Mouse (Mus musculus) hindbrain, embryonic 16.5 days (tissue): ENCODE data around the gene Nrxn1. TPM values are rescaled to one million over a fixed set of nuclear protein-coding genes. Genes with fewer than 3 reads are reported as not detected.
A peak's percentile ranks its signal among the peaks of the same experiment; 100 is the strongest.

Experiments
- ATAC-seq: fragments of 200-750 bp; cut with Nextera tagmentation; 2 replicates; pipeline ENCODE4 v1.8.0; 2017; ENCODE audit warnings: moderate TSS enrichment, moderate library complexity
- H3K27ac ChIP-seq: fragments of 300-500 bp; sonication (generic); 2 replicates; pipeline ENCODE4 v1.5.1; 2014; ENCODE audit warnings: low read depth, mild to moderate bottlenecking, control low read depth, low read length, moderate library complexity
- H3K27me3 ChIP-seq: fragments of 300-500 bp; sonication (generic); replicated peaks from 2 replicates; pipeline ENCODE4 v1.6.1; 2014; ENCODE audit warnings: low read length; ENCODE audit not compliant: control insufficient read depth, insufficient read depth
- H3K36me3 ChIP-seq: fragments of 300-500 bp; sonication (generic); 2 replicates; pipeline ENCODE4 v1.6.1; 2014; ENCODE audit warnings: mild to moderate bottlenecking, low read length, moderate library complexity, mixed read lengths; ENCODE audit not compliant: control insufficient read depth, insufficient read depth
- H3K4me1 ChIP-seq: fragments of 300-500 bp; sonication (generic); 2 replicates; pipeline ENCODE4 v1.6.1; 2014; ENCODE audit warnings: low read depth, low read length; ENCODE audit not compliant: control insufficient read depth, insufficient read depth
- H3K4me2 ChIP-seq: fragments of 300-500 bp; sonication (generic); 2 replicates; pipeline ENCODE4 v1.6.1; 2014; ENCODE audit warnings: mild to moderate bottlenecking, low read length, control low read depth, moderate library complexity
- H3K4me3 ChIP-seq: fragments of 300-500 bp; sonication (generic); 2 replicates; pipeline ENCODE4 v1.5.1; 2014; ENCODE audit warnings: mild to moderate bottlenecking, low read length, control low read depth, moderate library complexity
- H3K9ac ChIP-seq: fragments of 300-500 bp; sonication (generic); 2 replicates; pipeline ENCODE4 v1.6.1; 2014; ENCODE audit warnings: low read depth, mild to moderate bottlenecking, control low read depth, low read length, moderate library complexity
- H3K9me3 ChIP-seq: fragments of 300-500 bp; sonication (generic); 2 replicates; pipeline ENCODE4 v1.6.1; 2014; ENCODE audit warnings: mild to moderate bottlenecking, low read length, moderate library complexity; ENCODE audit not compliant: control insufficient read depth
- WGBS: fragments of 180-500 bp; shearing (Covaris S2); extraction: QIAGEN DNeasy Blood & Tissue Kit; methylation state at CpG from one replicate; pipeline ENCODE4 v1.1.7; 2014; 5-methylcytosine and 5-hydroxymethylcytosine counted together
- polyA plus RNA-seq: library from polyadenylated mRNA; unstranded; fragments of >200 nt; fragmentation: Nextera tagmentation; extraction: Ambion mirVana; gene quantifications from 2 replicates; pipeline ENCODE4 v1.2.1, GENCODE M21; 2015

The Nrxn1 gene
- polyA plus RNA-seq, 1 experiment from 2014 or later: 250 TPM

DNA sequence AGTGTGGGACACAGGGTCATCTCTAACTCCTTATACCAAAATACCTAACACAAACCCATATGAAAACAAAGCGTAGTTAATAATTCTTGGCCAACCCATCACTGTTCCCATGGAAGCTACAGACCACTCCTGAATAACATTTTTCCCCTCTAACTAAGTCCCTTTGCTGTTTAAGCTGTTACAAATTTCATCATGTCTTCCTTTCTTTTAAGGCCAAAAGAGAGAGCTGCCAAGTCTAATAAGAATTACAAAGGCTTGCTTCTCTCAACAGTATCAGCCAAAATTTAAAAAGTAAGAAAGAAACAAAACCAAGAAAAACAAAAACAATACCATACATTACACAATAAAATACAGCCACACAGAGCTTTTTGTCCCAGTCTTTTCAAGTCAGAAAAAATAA, 6.5 kb downstream of the Nrxn1 start:
- peaks cover 16% of the 10 kb centered on the region for H3K36me3 ChIP-seq
- H3K27me3 ChIP-seq: no peaks in the 10 kb centered on the region
- H3K4me2 ChIP-seq: peak overlapping the region; percentile 58
- WGBS: 42% methylated on average over 1 of the region's 1 CpGs
- no peak overlapping the region for H3K27ac ChIP-seq
- no peak overlapping the region for H3K9ac ChIP-seq
- peak overlapping the region; percentile 34 for H3K4me3 ChIP-seq
- peaks cover 10% of the 10 kb centered on the region for H3K4me1 ChIP-seq
- ATAC-seq: no peak
- peaks cover 10% of the 10 kb centered on the region for H3K9me3 ChIP-seq

DNA sequence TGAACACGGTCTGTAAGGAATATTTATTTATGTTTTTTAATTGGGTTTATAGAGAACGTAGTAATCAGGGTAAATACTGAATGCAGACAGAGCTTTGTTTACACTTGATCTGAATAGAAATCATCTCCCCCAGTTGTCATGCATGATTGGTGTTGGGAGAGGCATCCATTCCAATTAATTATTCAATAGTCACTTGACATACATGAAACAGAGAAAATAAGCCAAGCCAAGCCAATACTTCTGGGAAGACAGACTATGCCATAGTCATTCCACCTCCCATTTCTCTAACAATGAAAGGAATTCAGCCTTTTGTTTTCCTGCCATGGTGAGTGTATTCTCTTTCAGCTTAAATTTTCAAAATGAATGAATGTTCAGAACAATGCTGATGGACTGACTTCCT, 7.5 kb downstream of the Nrxn1 start:
- Histone ChIP-seq H3K4me2 (peak overlapping the region; percentile 55), H3K9me3 (peaks cover 10% of the 10 kb centered on the region), H3K27ac (no peak overlapping the region), H3K27me3 (no peaks in the 10 kb centered on the region), H3K4me1 (peaks cover 10% of the 10 kb centered on the region), H3K4me3 (peak overlapping the region; percentile 29), H3K36me3 (peaks cover 16% of the 10 kb centered on the region), H3K9ac (no peak overlapping the region)
- WGBS: 35% methylated on average over 2 of the region's 2 CpGs
- no peak for ATAC-seq

DNA sequence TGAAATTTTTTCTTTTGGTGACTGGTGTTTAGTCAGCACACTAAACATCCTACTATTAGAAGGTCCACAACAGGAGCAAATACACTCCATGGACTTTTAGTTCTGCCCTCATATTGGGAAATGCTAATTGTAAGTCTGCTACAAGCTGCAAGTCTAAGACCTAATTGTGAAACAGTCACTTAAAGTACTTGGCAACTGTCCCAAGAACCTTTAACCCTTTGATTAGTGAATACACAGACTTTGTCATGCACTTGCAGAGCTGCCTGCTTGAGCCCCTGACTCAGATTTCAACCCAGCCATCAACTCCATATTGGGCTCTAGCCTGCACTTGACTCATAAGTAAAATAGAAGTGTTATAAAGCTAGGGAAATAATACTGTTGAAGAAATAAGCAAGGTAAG, 13.8 kb downstream of the Nrxn1 start:
- Histone ChIP-seq H3K4me1 (peaks cover 3% of the 10 kb centered on the region; the same call in 1 of the 2 replicates), H3K27ac (no peak overlapping the region), H3K9ac (no peak overlapping the region), H3K36me3 (no peaks in the 10 kb centered on the region), H3K9me3 (no peaks in the 10 kb centered on the region), H3K27me3 (no peaks in the 10 kb centered on the region), H3K4me3 (no peak overlapping the region), H3K4me2 (no peak overlapping the region)
- ATAC-seq: no peak

DNA sequence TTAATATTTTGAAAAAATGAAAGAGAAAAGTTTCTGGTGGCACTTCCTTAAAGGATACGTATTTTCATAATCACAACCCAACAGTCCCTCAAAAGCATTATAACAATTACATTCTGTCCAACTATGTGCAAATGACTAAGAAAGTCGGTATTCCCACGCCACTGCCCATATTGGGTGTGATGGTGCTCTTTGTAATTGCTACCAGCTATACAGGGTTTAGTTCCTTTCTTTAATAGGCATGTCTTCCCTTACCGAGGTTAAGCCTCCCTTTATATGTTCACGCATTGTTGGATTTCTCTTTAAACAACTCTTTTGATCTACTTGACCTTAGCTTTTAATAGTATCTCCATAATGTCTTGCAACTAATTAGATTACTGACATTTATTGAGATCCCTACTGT, 18.1 kb downstream of the Nrxn1 start:
- 48% methylated on average over 5 of the region's 5 CpGs for WGBS
- no peak overlapping the region for H3K27ac ChIP-seq
- H3K4me1 ChIP-seq: peaks cover 3% of the 10 kb centered on the region; the same call in 1 of the 2 replicates
- H3K36me3 ChIP-seq: no peaks in the 10 kb centered on the region
- no peak overlapping the region for H3K4me3 ChIP-seq
- H3K27me3 ChIP-seq: no peaks in the 10 kb centered on the region
- H3K4me2 ChIP-seq: no peak overlapping the region
- H3K9me3 ChIP-seq: no peaks in the 10 kb centered on the region
- no peak overlapping the region for H3K9ac ChIP-seq
- ATAC-seq: no peak

DNA sequence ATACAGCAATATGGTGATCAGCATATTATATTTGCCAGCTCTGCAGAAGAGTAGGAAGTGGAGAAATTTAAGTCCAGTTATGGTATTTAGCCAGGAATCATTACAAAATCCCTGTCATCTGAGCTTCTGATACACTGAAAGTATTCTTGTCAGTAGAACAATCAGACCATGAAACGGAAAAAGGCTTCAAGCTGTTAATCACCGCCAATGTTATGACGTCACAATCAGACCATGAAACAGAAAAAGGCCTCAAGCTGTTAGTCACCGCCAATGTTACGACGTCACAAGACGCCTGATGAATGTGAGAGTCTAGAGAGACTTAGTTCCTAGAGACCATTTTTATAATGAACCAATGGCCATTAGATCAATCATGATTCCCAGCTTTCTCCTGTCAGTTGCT, 59.4 kb downstream of the Nrxn1 start:
- 44% methylated on average over 7 of the region's 7 CpGs for WGBS
- Histone ChIP-seq H3K9me3 (no peaks in the 10 kb centered on the region), H3K4me2 (no peak overlapping the region), H3K27ac (no peak overlapping the region), H3K9ac (no peak overlapping the region), H3K4me3 (no peak overlapping the region), H3K27me3 (no peaks in the 10 kb centered on the region), H3K36me3 (no peaks in the 10 kb centered on the region), H3K4me1 (no peaks in the 10 kb centered on the region)
- ATAC-seq: no peak

DNA sequence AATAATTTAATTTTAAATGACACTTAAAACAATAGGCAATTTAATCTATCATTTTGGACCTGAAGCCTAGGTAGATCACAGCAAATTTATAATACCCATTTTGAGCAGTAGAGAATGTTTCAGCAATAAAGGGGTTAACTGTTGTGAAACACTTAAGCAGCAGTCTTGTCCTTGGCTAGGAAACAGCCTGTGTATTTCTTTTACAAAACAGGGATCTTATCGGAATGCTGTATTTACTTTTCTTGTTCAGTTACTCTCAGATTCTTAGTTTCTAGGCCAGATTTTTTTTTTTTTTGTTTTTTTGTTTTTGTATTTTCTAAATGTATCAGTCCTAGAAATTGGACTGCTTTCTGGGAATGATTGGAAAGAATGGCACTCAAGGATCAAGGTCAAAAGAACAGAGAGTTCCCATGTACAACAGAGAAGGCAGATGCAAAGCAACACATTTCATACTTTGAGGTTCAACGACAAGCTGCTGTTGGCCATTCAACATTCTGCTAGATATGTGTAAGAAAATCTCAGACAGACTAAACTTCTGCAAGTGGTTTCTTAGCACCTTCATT, 67.7 kb downstream of the Nrxn1 start:
- Histone ChIP-seq H3K4me1 (no peaks in the 10 kb centered on the region), H3K9me3 (no peaks in the 10 kb centered on the region), H3K4me3 (no peak overlapping the region), H3K36me3 (no peaks in the 10 kb centered on the region), H3K4me2 (no peak overlapping the region), H3K9ac (no peak overlapping the region), H3K27ac (no peak overlapping the region), H3K27me3 (no peaks in the 10 kb centered on the region)
- 56% methylated on average over 2 of the region's 2 CpGs for WGBS
- ATAC-seq: no peak

DNA sequence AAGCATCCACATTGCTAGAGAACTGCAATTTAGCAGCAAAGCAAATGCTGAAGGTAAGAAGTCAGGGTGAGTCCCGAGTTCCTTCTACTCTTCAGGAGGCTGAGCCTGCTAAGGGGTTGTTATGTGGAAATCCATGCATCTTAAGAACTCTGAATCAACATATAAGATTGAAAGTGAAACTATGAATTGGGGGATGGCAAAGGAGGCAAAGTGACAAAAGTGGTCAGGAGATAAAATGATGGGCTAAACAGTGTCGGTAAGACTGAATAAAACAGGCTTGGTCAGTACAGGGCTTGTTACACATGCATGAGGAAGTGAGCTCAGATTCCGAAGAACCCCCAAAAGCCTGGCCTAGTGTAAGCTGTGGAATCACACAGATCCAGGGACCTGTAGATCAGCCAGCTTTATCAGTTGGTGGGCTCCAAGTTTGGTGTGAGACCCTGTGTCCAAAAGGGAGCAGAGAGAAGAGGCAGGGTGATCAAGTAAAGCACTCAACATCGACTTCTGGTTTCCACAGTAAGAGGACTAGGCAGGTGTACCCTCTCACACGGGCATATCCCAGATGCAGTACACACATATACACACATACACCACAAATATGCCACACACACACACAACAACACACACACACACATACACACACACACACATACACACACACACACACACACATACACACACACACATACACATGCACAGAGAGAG, 85.3 kb downstream of the Nrxn1 start:
- Histone ChIP-seq H3K4me3 (no peak overlapping the region), H3K27me3 (no peaks in the 10 kb centered on the region), H3K4me1 (no peaks in the 10 kb centered on the region), H3K4me2 (no peak overlapping the region), H3K9me3 (no peaks in the 10 kb centered on the region), H3K9ac (no peak overlapping the region), H3K27ac (no peak overlapping the region), H3K36me3 (no peaks in the 10 kb centered on the region)
- WGBS: 84% methylated on average over 5 of the region's 5 CpGs
- ATAC-seq: no peak

DNA sequence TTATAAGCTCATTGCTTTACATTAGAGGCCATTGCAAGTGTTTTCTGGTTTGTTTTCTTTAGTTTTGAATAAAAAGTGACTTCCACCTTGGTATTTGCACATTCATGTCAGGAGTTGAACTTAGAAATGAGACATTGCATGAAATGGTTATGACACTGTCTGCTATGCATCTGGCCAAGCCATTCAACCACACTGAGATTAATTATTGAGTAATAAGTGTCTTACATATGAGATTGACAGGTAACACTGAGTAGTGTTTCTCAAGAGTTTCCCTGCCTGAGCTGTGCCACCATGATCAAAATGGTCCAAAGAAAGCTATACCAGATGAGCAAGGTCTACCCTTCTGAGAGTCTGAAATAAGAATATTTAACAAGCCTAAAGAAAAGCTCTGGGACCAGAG, 92.5 kb downstream of the Nrxn1 start:
- Histone ChIP-seq H3K9me3 (no peaks in the 10 kb centered on the region), H3K4me1 (peaks cover 2% of the 10 kb centered on the region; the same call in 1 of the 2 replicates), H3K27me3 (no peaks in the 10 kb centered on the region), H3K9ac (no peak overlapping the region), H3K4me2 (no peak overlapping the region), H3K27ac (peak overlapping the region; percentile 7), H3K4me3 (no peak overlapping the region), H3K36me3 (no peaks in the 10 kb centered on the region)
- no peak; the same call in 1 of the 2 replicates for ATAC-seq

DNA sequence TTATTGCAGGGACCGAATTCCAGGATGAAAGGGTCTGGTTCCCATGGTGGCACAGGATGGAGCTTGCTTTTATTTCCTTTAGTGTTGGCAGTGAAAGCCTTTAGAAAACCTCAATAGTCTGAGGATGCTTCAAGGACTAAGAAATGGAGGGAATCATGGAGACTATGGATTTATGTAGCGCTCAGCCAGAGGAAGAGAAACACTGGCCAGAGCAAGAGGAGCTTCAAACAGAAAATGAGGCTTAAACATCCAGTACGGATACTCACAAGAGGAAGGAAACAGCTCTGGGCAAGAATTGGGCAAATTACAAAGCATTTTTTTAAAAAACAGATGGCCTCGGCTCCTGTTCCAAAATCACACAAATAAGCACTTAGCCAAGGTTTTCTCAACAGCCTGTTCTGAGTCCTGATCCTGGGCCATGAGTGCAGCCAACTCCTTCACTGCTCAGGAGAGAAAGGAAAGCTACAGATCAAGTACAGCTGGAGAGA, 93.2 kb downstream of the Nrxn1 start:
- H3K27ac ChIP-seq: no peak overlapping the region; the same call in none of the 2 replicates
- H3K4me2 ChIP-seq: no peak overlapping the region
- WGBS: 47% methylated on average over 4 of the region's 4 CpGs
- H3K4me3 ChIP-seq: no peak overlapping the region
- H3K9me3 ChIP-seq: no peaks in the 10 kb centered on the region
- no peak overlapping the region for H3K9ac ChIP-seq
- H3K4me1 ChIP-seq: peaks cover 2% of the 10 kb centered on the region; the same call in 1 of the 2 replicates
- H3K27me3 ChIP-seq: no peaks in the 10 kb centered on the region
- peak; percentile 82 for ATAC-seq
- H3K36me3 ChIP-seq: no peaks in the 10 kb centered on the region
